Mouse (Mus musculus): ENCODE measurements around the gene Pth2. TPM values are rescaled to one million over a fixed set of nuclear protein-coding genes. Genes with fewer than 3 reads are reported as not detected.
A peak's percentile ranks its signal among the peaks of the same experiment; 100 is the strongest.

Pth2 gene
- total RNA-seq, 1 experiment: 0.54 TPM

GRCm38 (mm10) chr7:45164833-45165232 lies 16.0 kb upstream of the Pth2 start:
- TF ChIP-seq MAFK (IDR thresholded peaks at IDR 0.05; ENCODE audit: insufficient read depth, low read depth, low read length) (no peak), HCFC1 (IDR thresholded peaks at IDR 0.05; ENCODE audit: borderline replicate concordance, insufficient read depth, low read length) (no peak), ZNF384 (IDR thresholded peaks at IDR 0.05; ENCODE audit: low read depth, low read length) (no peak), ZC3H11A (IDR thresholded peaks at IDR 0.05; ENCODE audit: borderline replicate concordance, low read depth, low read length) (no peak), CHD2 (IDR thresholded peaks at IDR 0.05; ENCODE audit: low read depth, low read length) (no peak)
- Histone ChIP-seq H3K4me1 (ENCODE audit: control insufficient read depth in 2 of 2, insufficient read depth in 2 of 2, low read length in 2 of 2, poor library complexity in 1 of 2) (peaks cover 2 to 21% of the 10 kb centered on the region in 2 experiments; a peak in 2 of 4 replicates), H3K27ac (ENCODE audit: insufficient read depth, low read depth, low read length, poor library complexity, severe bottlenecking) (no peak overlapping the region), H3K9ac (ENCODE audit: insufficient read depth, low read depth, low read length, poor library complexity, severe bottlenecking) (no peak overlapping the region), H3K36me3 (ENCODE audit: control insufficient read depth, insufficient read depth, low read length, poor library complexity, severe bottlenecking) (peaks cover 5% of the 10 kb centered on the region; the same call in 1 of the 2 replicates), H3K4me3 (ENCODE audit: insufficient read depth in 1 of 2, low read depth in 1 of 2, low read length in 2 of 2, poor library complexity in 1 of 2, severe bottlenecking in 1 of 2) (no peak overlapping the region), H3K9me3 (ENCODE audit: control insufficient read depth, insufficient read depth, low read depth, low read length) (no peaks in the 10 kb centered on the region)
- in situ Hi-C loops (cut with MboI; ENCODE audit: low sequenced_read_pairs in 2 of 2, unreplicated experiment in 2 of 2): no loop called here
- DNase-seq (ENCODE audit: low read depth, low spot score): no peak

- H3K4me1 ChIP-seq (ENCODE audit: control insufficient read depth in 2 of 2, insufficient read depth in 2 of 2, low read length in 2 of 2, poor library complexity in 1 of 2): peaks cover 2 to 21% of the 10 kb centered on the region in 2 experiments; a peak in 2 of 4 replicates
- no peaks in the 10 kb centered on the region for H3K36me3 ChIP-seq (ENCODE audit: control insufficient read depth, insufficient read depth, low read length, poor library complexity, severe bottlenecking)
- H3K4me3 ChIP-seq (ENCODE audit: insufficient read depth in 1 of 2, low read depth in 1 of 2, low read length in 2 of 2, poor library complexity in 1 of 2, severe bottlenecking in 1 of 2): no peak overlapping the region
- H3K9me3 ChIP-seq (ENCODE audit: control insufficient read depth, insufficient read depth, low read depth, low read length): no peaks in the 10 kb centered on the region
- in situ Hi-C loops (cut with MboI; ENCODE audit: low sequenced_read_pairs in 2 of 2, unreplicated experiment in 2 of 2): no loop called here
- H3K9ac ChIP-seq (ENCODE audit: insufficient read depth, low read depth, low read length, poor library complexity, severe bottlenecking): no peak overlapping the region
- no peak for TF ChIP-seq ZNF384 (IDR thresholded peaks at IDR 0.05; ENCODE audit: low read depth, low read length)
- TF ChIP-seq CHD2 (IDR thresholded peaks at IDR 0.05; ENCODE audit: low read depth, low read length): no peak
- DNase-seq (ENCODE audit: low read depth, low spot score): no peak
- H3K27ac ChIP-seq (ENCODE audit: insufficient read depth, low read depth, low read length, poor library complexity, severe bottlenecking): no peak overlapping the region
Observed at GRCm38 (mm10) chr7:45165701-45166100, 15.1 kb upstream of the Pth2 start.

- Histone ChIP-seq H3K9me3 (ENCODE audit: control insufficient read depth, insufficient read depth, low read depth, low read length) (no peaks in the 10 kb centered on the region), H3K9ac (ENCODE audit: insufficient read depth, low read depth, low read length, poor library complexity, severe bottlenecking) (0 out of 2 replicates have a peak overlapping the region, but pooled peaks have one; percentile 8), H3K4me1 (ENCODE audit: control insufficient read depth in 2 of 2, insufficient read depth in 2 of 2, low read length in 2 of 2, poor library complexity in 1 of 2) (peaks cover 4 to 25% of the 10 kb centered on the region in 2 experiments; a peak in 3 of 4 replicates), H3K27ac (ENCODE audit: insufficient read depth, low read depth, low read length, poor library complexity, severe bottlenecking) (no peak overlapping the region), H3K4me3 (ENCODE audit: insufficient read depth in 1 of 2, low read depth in 1 of 2, low read length in 2 of 2, poor library complexity in 1 of 2, severe bottlenecking in 1 of 2) (no peak overlapping the region), H3K36me3 (ENCODE audit: control insufficient read depth, insufficient read depth, low read length, poor library complexity, severe bottlenecking) (no peaks in the 10 kb centered on the region)
- in situ Hi-C loops (cut with MboI; ENCODE audit: low sequenced_read_pairs in 2 of 2, unreplicated experiment in 2 of 2): no loop called here
- DNase-seq (ENCODE audit: low read depth, low spot score): no peak
- TF ChIP-seq ZNF384 (IDR thresholded peaks at IDR 0.05; ENCODE audit: low read depth, low read length) (no peak), HCFC1 (IDR thresholded peaks at IDR 0.05; ENCODE audit: borderline replicate concordance, insufficient read depth, low read length) (no peak), MAFK (IDR thresholded peaks at IDR 0.05; ENCODE audit: insufficient read depth, low read depth, low read length) (no peak), CHD2 (IDR thresholded peaks at IDR 0.05; ENCODE audit: low read depth, low read length) (no peak), ZC3H11A (IDR thresholded peaks at IDR 0.05; ENCODE audit: borderline replicate concordance, low read depth, low read length) (no peak)
Observed at GRCm38 (mm10) chr7:45166950-45167401, 13.8 kb upstream of the Pth2 start.

GRCm38 (mm10) chr7:45167761-45168445 lies 12.9 kb upstream of the Pth2 start:
- in situ Hi-C loops (cut with MboI; ENCODE audit: low sequenced_read_pairs in 2 of 2, unreplicated experiment in 2 of 2): no loop called here
- no peak for DNase-seq (ENCODE audit: low read depth, low spot score)
- peaks cover 4 to 33% of the 10 kb centered on the region in 2 experiments for H3K4me1 ChIP-seq (ENCODE audit: control insufficient read depth in 2 of 2, insufficient read depth in 2 of 2, low read length in 2 of 2, poor library complexity in 1 of 2)
- H3K4me3 ChIP-seq (ENCODE audit: insufficient read depth in 1 of 2, low read depth in 1 of 2, low read length in 2 of 2, poor library complexity in 1 of 2, severe bottlenecking in 1 of 2): peak overlapping the region in 1 of 2 experiments; percentile 26; a peak in 2 of 4 replicates
- 0 out of 2 replicates have a peak overlapping the region, but pooled peaks have one; percentile 5 for H3K9ac ChIP-seq (ENCODE audit: insufficient read depth, low read depth, low read length, poor library complexity, severe bottlenecking)
- TF ChIP-seq ZNF384 (IDR thresholded peaks at IDR 0.05; ENCODE audit: low read depth, low read length) (no peak), MAFK (IDR thresholded peaks at IDR 0.05; ENCODE audit: insufficient read depth, low read depth, low read length) (no peak), CHD2 (IDR thresholded peaks at IDR 0.05; ENCODE audit: low read depth, low read length) (no peak)
- H3K27ac ChIP-seq (ENCODE audit: insufficient read depth, low read depth, low read length, poor library complexity, severe bottlenecking): no peak overlapping the region
- H3K9me3 ChIP-seq (ENCODE audit: control insufficient read depth, insufficient read depth, low read depth, low read length): no peaks in the 10 kb centered on the region
- H3K36me3 ChIP-seq (ENCODE audit: control insufficient read depth, insufficient read depth, low read length, poor library complexity, severe bottlenecking): no peaks in the 10 kb centered on the region

All from ES-E14 (cell line).